Mouse (Mus musculus) gastrocnemius, postnatal 4 days (tissue): ENCODE measurements around the gene Haus4. TPM values are rescaled to one million over a fixed set of nuclear protein-coding genes. Genes with fewer than 3 reads are reported as not detected.

Experiments used
- DNase-seq, 2 experiments: peaks; one replicate each; pipeline ENCODE4 v3.0.0; 2021 to 2022; ENCODE audit warnings: low spot score in 2 of 2, mixed read lengths in 2 of 2
- total RNA-seq, 2 experiments: library from RNA; stranded (reverse); gene quantifications; 2 replicates each; pipeline ENCODE4 v1.2.3; 2021

Gene Haus4
- total RNA-seq, 2 experiments from 2014 or later: 18.1 to 21.2 TPM

DNA sequence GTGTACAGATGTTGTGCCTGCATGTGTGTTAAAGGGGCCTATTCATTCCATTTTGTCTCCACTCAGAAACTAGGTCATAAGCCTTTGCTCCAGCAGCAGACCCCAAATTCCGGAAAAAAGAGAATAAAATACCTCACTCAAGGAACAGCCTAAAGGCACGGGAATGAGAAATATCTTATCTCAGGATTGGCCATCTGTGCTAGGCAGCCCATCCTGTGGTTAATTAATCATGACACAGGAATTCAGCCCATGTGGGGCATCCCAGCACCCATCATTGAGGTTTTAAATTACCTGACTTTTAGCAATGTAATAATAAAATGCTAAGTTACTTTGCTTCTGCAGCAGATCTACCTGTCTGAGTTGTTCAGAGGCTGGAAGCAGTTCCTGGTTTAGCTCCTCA is 53.1 kb downstream of the Haus4 start:
- DNase-seq: no peak

GRCm38 (mm10) chr14:54499330-54499729 is 55.1 kb downstream of the Haus4 start:
- no peak for DNase-seq

GRCm38 (mm10) chr14:54496706-54497105 is 57.7 kb downstream of the Haus4 start:
- DNase-seq: no peak

DNA sequence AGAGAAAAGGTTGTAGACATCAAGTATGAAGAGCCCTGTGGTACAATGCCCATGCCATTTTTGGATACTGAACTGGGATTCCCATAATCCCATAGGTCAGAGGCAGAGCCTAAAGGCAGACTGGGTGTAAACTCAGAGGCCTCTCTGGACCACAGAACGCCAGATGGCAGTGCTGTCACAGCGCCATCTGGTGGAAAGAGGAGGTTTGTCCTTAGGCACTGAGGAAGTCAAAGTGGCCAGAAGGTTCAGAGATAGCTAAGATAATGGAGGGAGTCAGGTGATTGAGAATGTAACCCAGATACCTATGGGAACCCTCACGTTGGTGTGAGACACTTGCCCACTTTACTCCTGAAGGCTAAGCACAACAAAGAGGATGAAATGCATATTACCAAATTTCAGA is 60.2 kb downstream of the Haus4 start:
- peak; percentile 52 to 64 for DNase-seq

- no peak for DNase-seq
These were observed 61.2 kb downstream of the Haus4 start for GRCm38 (mm10) chr14:54493236-54493635.

DNA sequence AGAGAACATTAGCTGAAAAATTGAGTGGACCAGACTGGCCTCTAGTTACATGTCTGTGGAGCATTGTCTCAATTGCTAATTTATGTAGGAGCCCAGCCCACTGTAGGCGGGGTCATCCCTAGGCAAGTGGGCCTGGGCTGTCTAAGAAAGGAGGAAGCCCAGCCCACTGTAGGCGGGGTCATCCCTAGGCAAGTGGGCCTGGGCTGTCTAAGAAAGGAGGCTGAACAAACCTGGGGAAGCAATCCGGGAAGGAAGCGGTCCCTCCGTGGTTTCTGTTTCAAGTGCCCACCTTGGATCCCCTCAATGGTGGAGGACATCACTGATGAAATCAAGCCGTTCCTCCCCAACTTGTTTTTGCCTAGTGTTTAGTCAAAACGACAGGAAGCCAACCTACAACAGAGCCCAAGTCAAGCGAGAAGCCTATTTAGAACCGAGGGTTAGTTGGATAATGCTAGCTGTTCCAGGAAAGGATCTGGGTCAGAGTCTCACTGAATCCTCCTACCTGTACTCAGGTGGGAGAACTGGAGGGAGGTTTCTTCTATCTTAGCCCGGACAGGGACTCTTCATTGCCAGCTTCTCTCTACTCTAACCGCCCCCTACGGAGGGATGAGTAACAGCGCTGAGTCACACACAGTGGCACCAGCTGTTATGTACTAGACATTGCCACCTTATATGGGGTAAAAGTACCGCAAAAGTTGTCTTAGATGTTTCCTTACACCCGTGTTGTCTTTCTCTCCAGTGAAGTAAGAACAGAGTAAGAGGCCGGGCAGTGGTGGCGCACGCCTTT is 61.9 kb downstream of the Haus4 start:
- no peak for DNase-seq

Other genes starting within 250 kb of the Haus4 start
- gene Oxa1l, start 193.8 kb downstream of the Haus4 start, total RNA-seq: 10 to 100 TPM; 67.8 to 85.9 TPM
- gene Slc7a7, start 136.8 kb downstream of the Haus4 start, total RNA-seq: 1 to 10 TPM; 6.2 to 7.3 TPM
- 100 to 1,000 TPM; 151 to 166 TPM for gene Mrpl52, start 127.7 kb downstream of the Haus4 start, total RNA-seq
- 100 to 1,000 TPM; 222 to 237 TPM for gene Mmp14, start 123.0 kb downstream of the Haus4 start, total RNA-seq
- gene Lrp10, start 90.5 kb downstream of the Haus4 start, total RNA-seq: 10 to 100 TPM; 39.0 to 42.9 TPM
- gene Rem2, start 78.5 kb downstream of the Haus4 start, total RNA-seq: not detected
- gene Prmt5, start 37.1 kb downstream of the Haus4 start, total RNA-seq: 10 to 100 TPM; 40.0 to 40.4 TPM
- gene Ajuba, start 22.9 kb upstream of the Haus4 start, total RNA-seq: 10 to 100 TPM; 14.6 to 15.8 TPM
- 1 to 10 TPM; 4.3 to 6.8 TPM for gene 4931414P19Rik, start 51.4 kb upstream of the Haus4 start, total RNA-seq
- gene Psmb5, start 63.4 kb upstream of the Haus4 start, total RNA-seq: 100 to 1,000 TPM; 173 to 176 TPM
- gene Psmb11, start 66.8 kb upstream of the Haus4 start, total RNA-seq: not detected
- gene Gm17606, start 86.3 kb upstream of the Haus4 start, total RNA-seq: not detected
- gene Cdh24, start 86.7 kb upstream of the Haus4 start, total RNA-seq: 1 to 10 TPM; 3.2 to 3.5 TPM
- 10 to 100 TPM; 25.4 to 27.1 TPM for gene 1700123O20Rik, start 131.6 kb upstream of the Haus4 start, total RNA-seq
- gene Acin1, start 132.3 kb upstream of the Haus4 start, total RNA-seq: 100 to 1,000 TPM; 134 to 165 TPM
- gene Gm29776, start 144.2 kb upstream of the Haus4 start, total RNA-seq: under 1 TPM in 1 of 2 experiments, not detected in 1; 0.16 TPM
- not detected for gene Cebpe, start 157.6 kb upstream of the Haus4 start, total RNA-seq
- 1 to 10 TPM; 6.5 to 8.8 TPM for gene Slc7a8, start 227.3 kb upstream of the Haus4 start, total RNA-seq